ENCODE assay signal across 23 mouse cellular contexts in the genomic region with DNA sequence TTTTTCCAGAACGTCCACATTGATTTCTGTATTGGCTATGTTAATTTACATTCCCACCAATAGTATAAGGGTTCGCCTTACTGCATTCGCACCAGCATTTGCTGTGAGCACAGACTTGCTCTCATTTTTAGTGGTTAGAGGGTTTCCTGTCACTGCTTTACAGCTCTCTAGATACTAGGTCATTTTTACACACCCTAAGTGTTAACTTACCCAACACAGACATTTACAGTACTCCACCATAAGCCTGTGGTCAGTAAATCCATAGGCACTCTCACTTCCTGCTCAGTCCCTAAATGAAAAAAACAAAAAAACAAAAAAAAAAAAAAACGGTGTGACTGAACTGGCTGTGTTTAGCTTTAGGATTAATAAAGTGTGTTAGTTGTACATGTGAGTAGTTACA. TPM values are rescaled to one million over a fixed set of nuclear protein-coding genes. Genes with fewer than 3 reads are reported as not detected.
"Had no signal": no experiment of that assay in that cellular context is flagged by ENCODE, and none has a peak within 500 bp of the region (broad histone marks: within the 10 kb centered on the region; RNA-seq: fewer than 3 reads in every experiment).

No protein-coding gene starts in this region.

- DNase-seq: heart, postnatal 10 days; heart, postnatal 14 days; heart, postnatal 36 days; heart, postnatal 4 days; kidney, adult 11 months; kidney, adult 18-20 months; kidney, adult 2 months; kidney, adult 8-10 months; kidney, adult 9 months; kidney, postnatal 10 days; kidney, postnatal 14 days; kidney, postnatal 25 days; kidney, postnatal 36 days; kidney, postnatal 4 days; layer of hippocampus, adult 9-11 months; layer of hippocampus, postnatal 36 days had no signal

- ATAC-seq: hindbrain, embryonic 16.5 days; hindbrain, postnatal 0 days; inflammation-experienced regulatory T-cells, adult 6 months; intestine, embryonic 15.5 days; intestine, embryonic 16.5 days; intestine, postnatal 0 days had no signal

RNA-seq across cellular contexts. Expression of gene Myoc, which starts 52.7 kb away (rescaled TPM):
- total RNA-seq: hematopoietic stem cell, adult 5-6 weeks had no signal
